Mouse (Mus musculus): Measurements from ENCODE around the gene Gm13287. TPM values are rescaled to one million over a fixed set of nuclear protein-coding genes. Genes with fewer than 3 reads are reported as not detected.
"Not testable (repeated sequence)": the region's sequence is repeated elsewhere in the genome, so short reads cannot be mapped to it uniquely, and the experiment has no call there.

The Gm13287 gene
- polyA plus RNA-seq, 1 experiment: not detected

GRCm38 (mm10) chr4:88805761-88806160, 2.7 kb downstream of the Gm13287 start:
- H3K27ac ChIP-seq (ENCODE audit: control insufficient read depth, insufficient read depth, low read depth, low read length); H3K4me3 ChIP-seq (ENCODE audit: control insufficient read depth, low read depth, low read length); H3K36me3 ChIP-seq (ENCODE audit: control insufficient read depth, insufficient read depth, low read length); H3K4me1 ChIP-seq (ENCODE audit: control insufficient read depth, insufficient read depth, low read length); H3K27me3 ChIP-seq (ENCODE audit: control insufficient read depth, insufficient read depth, low read length): not testable (repeated sequence)

DNA sequence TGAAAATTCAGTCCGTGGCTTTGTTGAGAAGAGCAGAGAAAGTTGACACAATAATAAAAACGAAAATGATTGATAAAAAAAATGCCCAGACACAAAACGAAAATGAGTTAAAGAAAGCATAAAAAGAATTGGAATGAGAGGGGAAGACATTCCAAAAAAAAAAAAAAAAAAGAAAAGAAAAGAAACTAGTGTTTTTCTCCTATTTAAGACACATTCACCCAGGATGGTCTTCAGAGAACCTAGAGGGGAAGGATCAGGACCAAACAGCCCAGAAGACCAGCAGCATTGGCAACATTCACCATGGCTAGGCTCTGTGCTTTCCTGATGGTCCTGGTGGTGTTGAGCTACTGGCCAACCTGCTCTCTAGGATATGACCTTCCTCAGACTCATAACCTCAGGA, 12.9 kb downstream of the Gm13287 start, which contains the start of gene Ifna7:
Ifna7 (plus strand) TSS at position 301 of the 400 bp plus-strand sequence.
- no peaks in the 10 kb centered on the region for H3K27me3 ChIP-seq (ENCODE audit: control insufficient read depth, insufficient read depth, low read length)
- no peak for TF ChIP-seq POLR2A (IDR thresholded peaks at IDR 0.05; ENCODE audit: control insufficient read depth, low read depth, low read length)
- TF ChIP-seq CTCF (IDR thresholded peaks at IDR 0.05; ENCODE audit: control insufficient read depth, insufficient read depth, insufficient replicate concordance, low read depth, low read length): no peak
- H3K36me3 ChIP-seq (ENCODE audit: control insufficient read depth, insufficient read depth, low read length): no peaks in the 10 kb centered on the region
- no peak within 1 kb of the TSS for H3K4me3 ChIP-seq (ENCODE audit: control insufficient read depth, low read depth, low read length)
- no peak within 1 kb of the TSS for H3K27ac ChIP-seq (ENCODE audit: control insufficient read depth, insufficient read depth, low read depth, low read length)
- H3K4me1 ChIP-seq (ENCODE audit: control insufficient read depth, insufficient read depth, low read length): no peaks in the 10 kb centered on the region

DNA sequence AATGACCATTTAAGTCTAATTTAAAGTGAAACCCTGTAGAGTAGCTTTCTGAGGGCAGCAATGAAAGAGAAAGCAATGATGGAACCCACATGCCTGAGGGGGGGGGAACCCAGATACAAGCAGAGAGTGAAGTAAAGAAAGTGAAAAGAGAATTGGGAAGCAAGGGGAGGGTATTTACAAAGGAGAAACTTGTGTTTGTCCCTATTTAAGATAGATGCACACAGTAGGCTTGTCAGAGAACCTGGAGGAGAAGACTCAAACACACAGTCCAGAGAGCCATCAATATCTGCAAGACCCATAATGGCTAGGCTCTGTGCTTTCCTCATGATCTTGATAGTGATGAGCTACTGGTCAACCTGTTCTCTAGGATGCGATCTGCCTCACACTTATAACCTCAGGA, 16.6 kb downstream of the Gm13287 start, which contains the start of gene Ifna11:
Ifna11 (plus strand) TSS at position 301 of the 400 bp plus-strand sequence.
- no peak within 1 kb of the TSS for H3K27ac ChIP-seq (ENCODE audit: control insufficient read depth, insufficient read depth, low read depth, low read length)
- TF ChIP-seq CTCF (IDR thresholded peaks at IDR 0.05; ENCODE audit: control insufficient read depth, insufficient read depth, insufficient replicate concordance, low read depth, low read length) (no peak), POLR2A (IDR thresholded peaks at IDR 0.05; ENCODE audit: control insufficient read depth, low read depth, low read length) (no peak)
- no peak within 1 kb of the TSS for H3K4me3 ChIP-seq (ENCODE audit: control insufficient read depth, low read depth, low read length)
- H3K27me3 ChIP-seq (ENCODE audit: control insufficient read depth, insufficient read depth, low read length): no peaks in the 10 kb centered on the region
- no peaks in the 10 kb centered on the region for H3K4me1 ChIP-seq (ENCODE audit: control insufficient read depth, insufficient read depth, low read length)
- H3K36me3 ChIP-seq (ENCODE audit: control insufficient read depth, insufficient read depth, low read length): no peaks in the 10 kb centered on the region

DNA sequence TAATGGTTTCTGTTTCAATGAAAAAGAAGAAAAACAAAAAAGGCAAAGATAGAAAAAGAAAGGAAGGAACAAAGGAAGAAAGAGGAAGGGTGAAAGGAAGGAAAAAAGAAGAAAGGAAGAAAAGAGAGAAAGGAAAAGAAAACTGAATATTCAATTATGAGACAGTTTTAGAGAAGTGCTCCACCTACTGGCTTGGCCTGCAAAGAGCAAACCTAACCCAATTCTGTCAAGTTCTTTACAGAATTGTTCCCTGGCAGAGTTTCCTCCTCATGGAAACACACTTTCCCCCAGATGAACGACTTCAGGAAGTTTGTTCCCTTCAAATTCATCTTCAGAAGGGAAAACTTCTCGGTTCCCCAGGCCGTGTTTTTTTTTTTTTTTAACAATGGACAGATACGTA, 19.9 kb downstream of the Gm13287 start:
- Histone ChIP-seq H3K27ac (ENCODE audit: control insufficient read depth, insufficient read depth, low read depth, low read length) (no peak overlapping the region), H3K27me3 (ENCODE audit: control insufficient read depth, insufficient read depth, low read length) (no peaks in the 10 kb centered on the region), H3K36me3 (ENCODE audit: control insufficient read depth, insufficient read depth, low read length) (no peaks in the 10 kb centered on the region), H3K4me3 (ENCODE audit: control insufficient read depth, low read depth, low read length) (no peak overlapping the region), H3K4me1 (ENCODE audit: control insufficient read depth, insufficient read depth, low read length) (no peaks in the 10 kb centered on the region)
- TF ChIP-seq POLR2A (IDR thresholded peaks at IDR 0.05; ENCODE audit: control insufficient read depth, low read depth, low read length) (no peak), CTCF (IDR thresholded peaks at IDR 0.05; ENCODE audit: control insufficient read depth, insufficient read depth, insufficient replicate concordance, low read depth, low read length) (no peak)

DNA sequence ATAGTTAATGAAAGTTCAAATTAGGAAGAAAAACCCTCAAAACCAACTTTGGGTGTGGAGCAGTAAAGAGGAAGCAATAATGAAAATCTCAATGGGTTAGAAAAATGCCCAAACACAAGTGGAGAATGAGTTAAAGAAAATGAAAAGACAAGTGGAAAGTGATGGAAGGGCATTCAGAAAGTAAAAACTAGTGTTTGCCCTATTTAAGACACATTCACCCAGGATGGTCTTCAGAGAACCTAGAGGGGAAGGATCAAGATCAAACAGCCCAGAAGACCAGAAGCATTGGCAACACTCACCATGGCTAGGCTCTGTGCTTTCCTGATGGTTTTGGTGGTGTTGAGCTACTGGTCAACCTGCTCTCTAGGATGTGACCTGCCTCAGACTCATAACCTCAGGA, 24.1 kb downstream of the Gm13287 start, which contains the start of gene Ifna6:
Ifna6 (plus strand) TSS at position 301 of the 400 bp plus-strand sequence.
- H3K36me3 ChIP-seq (ENCODE audit: control insufficient read depth, insufficient read depth, low read length); H3K4me3 ChIP-seq (ENCODE audit: control insufficient read depth, low read depth, low read length); H3K4me1 ChIP-seq (ENCODE audit: control insufficient read depth, insufficient read depth, low read length); H3K27me3 ChIP-seq (ENCODE audit: control insufficient read depth, insufficient read depth, low read length); H3K27ac ChIP-seq (ENCODE audit: control insufficient read depth, insufficient read depth, low read depth, low read length): not testable (repeated sequence)

GRCm38 (mm10) chr4:88830523-88830922, 27.5 kb downstream of the Gm13287 start:
- Histone ChIP-seq H3K36me3 (ENCODE audit: control insufficient read depth, insufficient read depth, low read length) (no peaks in the 10 kb centered on the region), H3K4me3 (ENCODE audit: control insufficient read depth, low read depth, low read length) (no peak overlapping the region), H3K27me3 (ENCODE audit: control insufficient read depth, insufficient read depth, low read length) (no peaks in the 10 kb centered on the region), H3K4me1 (ENCODE audit: control insufficient read depth, insufficient read depth, low read length) (no peaks in the 10 kb centered on the region), H3K27ac (ENCODE audit: control insufficient read depth, insufficient read depth, low read depth, low read length) (no peak overlapping the region)
- no peak for TF ChIP-seq POLR2A (IDR thresholded peaks at IDR 0.05; ENCODE audit: control insufficient read depth, low read depth, low read length)
- no peak for TF ChIP-seq CTCF (IDR thresholded peaks at IDR 0.05; ENCODE audit: control insufficient read depth, insufficient read depth, insufficient replicate concordance, low read depth, low read length)

DNA sequence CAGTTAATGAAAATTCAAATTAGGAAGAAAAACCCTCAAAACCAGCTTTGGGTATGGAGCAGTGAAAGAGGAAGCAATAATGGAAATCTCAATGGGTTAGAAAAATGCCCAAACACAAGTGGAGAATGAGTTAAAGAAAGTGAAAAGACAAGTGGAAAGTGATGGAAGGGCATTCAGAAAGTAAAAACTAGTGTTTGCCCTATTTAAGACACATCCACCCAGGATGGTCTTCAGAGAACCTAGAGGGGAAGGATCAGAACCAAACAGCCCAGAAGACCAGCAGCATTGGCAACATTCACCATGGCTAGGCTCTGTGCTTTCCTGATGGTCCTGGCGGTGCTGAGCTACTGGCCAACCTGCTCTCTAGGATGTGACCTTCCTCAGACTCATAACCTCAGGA, 32.2 kb downstream of the Gm13287 start, which contains the start of gene Ifna5:
Ifna5 (plus strand) TSS at position 301 of the 400 bp plus-strand sequence.
- H3K27ac ChIP-seq (ENCODE audit: control insufficient read depth, insufficient read depth, low read depth, low read length); H3K4me1 ChIP-seq (ENCODE audit: control insufficient read depth, insufficient read depth, low read length); H3K36me3 ChIP-seq (ENCODE audit: control insufficient read depth, insufficient read depth, low read length); H3K4me3 ChIP-seq (ENCODE audit: control insufficient read depth, low read depth, low read length); H3K27me3 ChIP-seq (ENCODE audit: control insufficient read depth, insufficient read depth, low read length): not testable (repeated sequence)

DNA sequence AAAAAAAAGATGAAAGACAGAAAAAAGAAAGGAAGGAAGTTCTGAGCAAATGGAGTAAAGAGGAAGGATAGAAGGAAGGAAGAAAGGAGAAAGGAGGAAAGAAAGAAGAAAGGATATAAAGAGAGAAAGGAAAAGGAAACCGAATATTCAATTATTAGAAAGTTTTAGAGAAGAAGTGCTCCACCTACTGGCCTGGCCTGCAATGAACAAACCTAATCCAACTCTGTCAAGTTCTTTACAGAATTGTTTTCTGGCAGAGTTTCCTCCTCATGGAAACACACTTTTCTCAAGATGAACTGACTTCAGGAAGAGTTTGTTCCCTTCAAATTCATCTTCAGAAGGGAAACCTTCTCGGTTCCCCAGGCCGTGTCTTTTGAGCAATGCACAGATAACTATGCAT, 35.8 kb downstream of the Gm13287 start:
- no peak overlapping the region for H3K4me3 ChIP-seq (ENCODE audit: control insufficient read depth, low read depth, low read length)
- no peak overlapping the region for H3K27ac ChIP-seq (ENCODE audit: control insufficient read depth, insufficient read depth, low read depth, low read length)
- H3K36me3 ChIP-seq (ENCODE audit: control insufficient read depth, insufficient read depth, low read length): no peaks in the 10 kb centered on the region
- no peak for TF ChIP-seq POLR2A (IDR thresholded peaks at IDR 0.05; ENCODE audit: control insufficient read depth, low read depth, low read length)
- no peaks in the 10 kb centered on the region for H3K27me3 ChIP-seq (ENCODE audit: control insufficient read depth, insufficient read depth, low read length)
- H3K4me1 ChIP-seq (ENCODE audit: control insufficient read depth, insufficient read depth, low read length): no peaks in the 10 kb centered on the region
